Mouse (Mus musculus): Measurements from ENCODE around the gene Calhm4. TPM values are rescaled to one million over a fixed set of nuclear protein-coding genes. Genes with fewer than 3 reads are reported as not detected.

Calhm4 gene
- polyA plus RNA-seq, 1 experiment, result not detected

Other genes starting within 250 kb of the Calhm4 start
- not detected in 2 replicates for gene Sult3a1, start 186.6 kb downstream of the Calhm4 start, polyA plus RNA-seq (2012; rRNA removed)
- 0.41 and 1.1 TPM in 2 replicates for gene Rsph4a, start 139.2 kb downstream of the Calhm4 start, polyA plus RNA-seq (2012; rRNA removed)
- 5.9 and 6.6 TPM in 2 replicates for gene Zup1, start 93.0 kb downstream of the Calhm4 start, polyA plus RNA-seq (2012; rRNA removed)
- gene Rwdd1, start 24.7 kb downstream of the Calhm4 start, polyA plus RNA-seq (2012; rRNA removed), result 26.3 and 26.9 TPM in 2 replicates
- not detected in 2 replicates for gene Trappc3l, start 6.7 kb downstream of the Calhm4 start, polyA plus RNA-seq (2012; rRNA removed)
- gene Calhm5, start 52.2 kb upstream of the Calhm4 start, polyA plus RNA-seq (2012; rRNA removed), result 0.47 and 0.50 TPM in 2 replicates
- 1.6 and 4.4 TPM in 2 replicates for gene Calhm6, start 83.7 kb upstream of the Calhm4 start, polyA plus RNA-seq (2012; rRNA removed)
- gene Dse, start 163.4 kb upstream of the Calhm4 start, polyA plus RNA-seq (2012; rRNA removed), result 15.6 and 23.2 TPM in 2 replicates
- gene Tspyl1, start 237.9 kb upstream of the Calhm4 start, polyA plus RNA-seq (2012; rRNA removed), result 28.5 and 33.6 TPM in 2 replicates

All from gonadal fat pad, adult 2 months (tissue).